In genomic region chr2:155603707-155604106, GRCm38 (mm10) we compare ENCODE assay signal across 16 mouse cellular contexts. TPM values are rescaled to one million over a fixed set of nuclear protein-coding genes. Genes with fewer than 3 reads are reported as not detected.
DNase-seq lines count a peak whose midpoint lies in the region; ATAC-seq and TF ChIP-seq lines count a peak whose summit lies in the region.
"Had no signal": no experiment of that assay in that cellular context is flagged by ENCODE, and none has a peak within 500 bp of the region (broad histone marks: within the 10 kb centered on the region; RNA-seq: fewer than 3 reads in every experiment).

No protein-coding gene starts in this region.

- no peaks in the 10 kb centered on the region for H3K36me3 ChIP-seq in kidney, embryonic 14.5 days (ENCODE audit: control insufficient read depth, insufficient read depth, low read length)
- no peaks in the 10 kb centered on the region for H3K36me3 ChIP-seq in liver, postnatal 0 days (replicated peaks; ENCODE audit: insufficient read depth, low read length)
- H3K36me3 ChIP-seq: neural tube, embryonic 13.5 days had no signal

- intact Hi-C loops in gastrocnemius, adult 2 months (cut with DNase I), result no loop called here
- intact Hi-C loops in gastrocnemius, postnatal 36 days (cut with DNase I), result no loop called here

- no peak for ATAC-seq in kidney, embryonic 14.5 days (ENCODE audit: low FRiP score, low TSS enrichment)
- peak; percentile 58 for ATAC-seq in liver, postnatal 0 days
- no peak for ATAC-seq in megakaryocyte-erythroid progenitor cell, adult 5-6 weeks (replicated peaks; ENCODE audit: low FRiP score, low TSS enrichment, poor library complexity, severe bottlenecking)
- ATAC-seq: forebrain, embryonic 16.5 days; hindbrain, embryonic 16.5 days had no signal

- DNase-seq in gastrocnemius, adult 2 months, result no peak
- no peak for DNase-seq in gastrocnemius, postnatal 36 days
- peak; percentile 48 for DNase-seq in kidney, adult 18-20 months
- DNase-seq in kidney, postnatal 25 days, result peak; percentile 39 to 58
- DNase-seq in liver, postnatal 0 days, result no peak
- no peak for DNase-seq in cerebellum, adult 11-12 months
- DNase-seq: cerebellum, adult 11 months; gastrocnemius, postnatal 14 days; lung, embryonic 14.5 days had no signal

- no peaks in the 10 kb centered on the region for H3K27me3 ChIP-seq in kidney, embryonic 14.5 days (ENCODE audit: control insufficient read depth, insufficient read depth, low read length)
- H3K27me3 ChIP-seq in liver, postnatal 0 days (ENCODE audit: insufficient read depth, low read length), result no peaks in the 10 kb centered on the region
- H3K27me3 ChIP-seq: neural tube, embryonic 13.5 days had no signal

- WGBS in kidney, embryonic 14.5 days, result 72% methylated on average over 3 of the region's 3 CpGs
- 81% methylated on average over 3 of the region's 3 CpGs for WGBS in liver, postnatal 0 days (ENCODE audit: insufficient replicate concordance)

- H3K27ac ChIP-seq in gastrocnemius, adult 2 months, result no peak overlapping the region
- no peak overlapping the region for H3K27ac ChIP-seq in kidney, embryonic 14.5 days (ENCODE audit: low read depth, low read length)
- 0 out of 2 replicates have a peak overlapping the region, but pooled peaks have one; percentile 87 for H3K27ac ChIP-seq in liver, postnatal 0 days (ENCODE audit: low read depth)
- H3K27ac ChIP-seq: neural tube, embryonic 13.5 days had no signal

- no peaks in the 10 kb centered on the region for H3K9me3 ChIP-seq in kidney, embryonic 14.5 days (ENCODE audit: control insufficient read depth, low read length)
- no peaks in the 10 kb centered on the region for H3K9me3 ChIP-seq in liver, postnatal 0 days (ENCODE audit: low read length)
- H3K9me3 ChIP-seq: neural tube, embryonic 13.5 days had no signal

- H3K4me1 ChIP-seq in kidney, embryonic 14.5 days (ENCODE audit: control insufficient read depth, insufficient read depth, low read length), result peaks cover 5% of the 10 kb centered on the region
- peaks cover 27% of the 10 kb centered on the region for H3K4me1 ChIP-seq in liver, postnatal 0 days (ENCODE audit: insufficient read depth)
- H3K4me1 ChIP-seq: neural tube, embryonic 13.5 days had no signal

- H3K4me2 ChIP-seq in kidney, embryonic 14.5 days (replicated peaks; ENCODE audit: low read depth, low read length), result no peak overlapping the region
- no peak overlapping the region for H3K4me2 ChIP-seq in liver, postnatal 0 days (ENCODE audit: low read depth, low read length)
- H3K4me2 ChIP-seq: lung, embryonic 14.5 days; neural tube, embryonic 13.5 days had no signal

- H3K9ac ChIP-seq in kidney, embryonic 14.5 days (ENCODE audit: low read depth, low read length), result no peak overlapping the region
- H3K9ac ChIP-seq in liver, postnatal 0 days (replicated peaks), result no peak overlapping the region
- H3K9ac ChIP-seq: lung, embryonic 14.5 days; neural tube, embryonic 13.5 days had no signal

- no peak for TF ChIP-seq EP300 in liver, postnatal 0 days (IDR thresholded peaks at IDR 0.05; ENCODE audit: low read depth)

- no peak overlapping the region for H3K4me3 ChIP-seq in gastrocnemius, adult 2 months
- H3K4me3 ChIP-seq in kidney, embryonic 14.5 days (ENCODE audit: low read length), result no peak overlapping the region
- H3K4me3 ChIP-seq in liver, postnatal 0 days (ENCODE audit: low read depth, low read length), result no peak overlapping the region
- H3K4me3 ChIP-seq: neural tube, embryonic 13.5 days had no signal

- peak; percentile 2; the same call in 1 of the 2 replicates for TF ChIP-seq CTCF in gastrocnemius, adult 2 months (IDR thresholded peaks at IDR 0.05)
- TF ChIP-seq CTCF in liver, postnatal 0 days (IDR thresholded peaks at IDR 0.05; ENCODE audit: low read depth), result peak; percentile 72

RNA-seq across cellular contexts. Expression of gene Myh7b, which starts 7.3 kb away (rescaled TPM):
- total RNA-seq in gastrocnemius, adult 2 months (2021), result 1 to 10 TPM; 5.1 to 9.8 TPM
- total RNA-seq in gastrocnemius, postnatal 36 days (2021), result 1 to 10 TPM; 1.9 to 6.8 TPM
- polyA plus RNA-seq in kidney, embryonic 14.5 days (2014; fragmentation: Nextera tagmentation; extraction: Ambion mirVana), result 0.96 and 2.1 TPM in 2 replicates
- 0.15 and 0.38 TPM in 2 replicates for polyA plus RNA-seq in liver, postnatal 0 days (2015; fragmentation: Nextera tagmentation; extraction: Ambion mirVana)
- total RNA-seq in megakaryocyte-erythroid progenitor cell, adult 5-6 weeks (2014; fragmentation: Nextera tagmentation), result not detected in 2 replicates
- not detected in 2 replicates for total RNA-seq in megakaryocyte-erythroid progenitor cell, adult 5-6 weeks (2017)
- total RNA-seq: megakaryocyte, adult 5-6 weeks had no signal
- polyA plus RNA-seq: urinary bladder, adult 2 months had no signal

RNA-seq across cellular contexts. Expression of gene Gss, which starts 11.1 kb away (rescaled TPM):
- total RNA-seq in gastrocnemius, adult 2 months (2021), result 1 to 10 TPM; 5.7 to 6.4 TPM
- 1 to 10 TPM; 3.7 to 6.0 TPM for total RNA-seq in gastrocnemius, postnatal 36 days (2021)
- 25.0 and 29.8 TPM in 2 replicates for polyA plus RNA-seq in kidney, embryonic 14.5 days (2014; fragmentation: Nextera tagmentation; extraction: Ambion mirVana)
- polyA plus RNA-seq in liver, postnatal 0 days (2015; fragmentation: Nextera tagmentation; extraction: Ambion mirVana), result 48.9 and 49.3 TPM in 2 replicates
- 20.2 and 27.0 TPM in 2 replicates for total RNA-seq in megakaryocyte-erythroid progenitor cell, adult 5-6 weeks (2014; fragmentation: Nextera tagmentation)
- 18.9 and 23.2 TPM in 2 replicates for total RNA-seq in megakaryocyte-erythroid progenitor cell, adult 5-6 weeks (2017)

Comparison
In these comparisons a context has a peak if more than half of its experiments do, and no peak if none do; other contexts are left out.
1. DNase-seq: peak in kidney, adult 18-20 months (single experiment) and kidney, postnatal 25 days (2 of 2); none in gastrocnemius, adult 2 months (single experiment), gastrocnemius, postnatal 36 days (0 of 2), liver, postnatal 0 days (single experiment) and cerebellum, adult 11-12 months (single experiment).